Mouse (Mus musculus) macrophage (primary cell): Measurements from ENCODE around the gene B230217C12Rik. TPM values are rescaled to one million over a fixed set of nuclear protein-coding genes. Genes with fewer than 3 reads are reported as not detected.
"Not testable (repeated sequence)": the region's sequence is repeated elsewhere in the genome, so short reads cannot be mapped to it uniquely, and the experiment has no call there.

Experiments
- H3K27ac ChIP-seq: fragments of 350-480 bp; formaldehyde crosslinking; 2 replicates; pipeline ENCODE4 v1.9.0; 2021
- H3K36me3 ChIP-seq: fragments of 350-480 bp; formaldehyde crosslinking; 2 replicates; pipeline ENCODE4 v1.9.0; 2021; ENCODE audit errors: inconsistent target
- H3K4me3 ChIP-seq: fragments of 350-480 bp; formaldehyde crosslinking; 2 replicates; pipeline ENCODE4 v1.9.0; 2021; ENCODE audit errors: inconsistent target
- H3K79me2 ChIP-seq: fragments of 350-480 bp; formaldehyde crosslinking; 2 replicates; pipeline ENCODE4 v1.9.0; 2021; ENCODE audit errors: inconsistent target
- WGBS: methylation state at CpG from one replicate; pipeline ENCODE4 v1.1.7; 2026; ENCODE audit warnings: inconsistent platforms; ENCODE audit not compliant: missing documents; 5-methylcytosine and 5-hydroxymethylcytosine counted together
- polyA plus RNA-seq: library from polyadenylated mRNA; stranded (reverse); fragments of 250-400 nt; gene quantifications from 3 replicates; pipeline ENCODE4 v1.2.4, GENCODE M21; 2018; ENCODE audit warnings: inconsistent platforms

The B230217C12Rik gene
- polyA plus RNA-seq, 1 experiment from 2014 or later, result 0.72 TPM

DNA sequence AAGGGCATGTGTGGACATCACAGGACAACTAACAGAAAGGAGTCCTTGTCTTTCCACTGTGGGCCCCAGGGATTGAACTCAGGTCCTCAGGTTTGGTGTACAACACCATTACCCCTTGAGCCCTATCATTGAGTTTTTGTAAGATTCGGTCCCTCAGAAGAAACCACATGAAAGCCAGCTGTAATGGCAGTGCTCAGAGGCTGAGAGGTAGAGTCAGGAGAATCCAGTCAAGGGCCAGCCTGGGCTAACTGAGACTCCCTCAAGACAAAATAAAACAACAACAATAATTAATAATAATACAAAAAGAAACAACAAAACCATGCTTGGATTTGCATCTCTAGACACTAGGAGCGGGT lies 467 bp upstream of the B230217C12Rik start:
- H3K27ac ChIP-seq, result peak overlapping the region; percentile 71
- H3K79me2 ChIP-seq, result peaks cover 4% of the 10 kb centered on the region; the same call in 1 of the 2 replicates
- peaks cover 13% of the 10 kb centered on the region for H3K36me3 ChIP-seq
- H3K4me3 ChIP-seq, result peak overlapping the region; percentile 45
- 82% methylated on average over 2 of the region's 2 CpGs for WGBS

DNA sequence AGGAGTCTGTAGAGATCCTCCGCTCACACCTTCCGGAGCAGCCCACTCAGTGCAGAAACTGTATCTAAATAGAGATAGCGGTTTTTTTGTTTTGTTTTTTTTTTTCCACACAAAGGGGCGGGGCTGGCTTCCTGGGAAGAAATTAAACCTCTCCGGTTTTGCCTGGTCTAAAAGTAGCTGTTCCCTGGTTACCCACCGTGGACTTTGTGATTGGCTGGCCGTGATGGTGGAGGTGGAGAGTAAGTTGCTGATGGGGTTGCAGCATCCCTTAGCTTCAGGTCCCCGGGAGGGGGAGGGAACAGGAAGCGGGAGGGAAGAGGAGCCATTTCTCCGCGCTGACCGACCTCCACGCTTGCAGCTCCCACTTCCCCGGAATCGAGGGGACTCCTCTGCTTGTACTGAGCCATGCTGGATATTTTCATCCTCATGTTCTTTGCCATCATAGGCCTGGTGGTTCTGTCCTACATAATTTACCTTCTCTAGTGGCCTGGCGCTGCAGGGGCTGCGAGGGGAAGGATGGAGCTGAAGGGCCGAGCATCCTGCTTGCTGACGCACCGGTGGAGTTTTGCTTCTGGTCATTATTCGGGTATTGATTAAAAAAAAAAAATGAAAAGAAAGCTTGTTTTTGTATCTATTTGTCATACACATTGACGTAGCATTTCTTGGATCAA lies 546 bp downstream of the B230217C12Rik start:
- WGBS, result 15% methylated on average over 14 of the region's 22 CpGs
- Histone ChIP-seq H3K4me3 (peak overlapping the region; percentile 45), H3K79me2 (no peaks in the 10 kb centered on the region), H3K36me3 (peaks cover 11% of the 10 kb centered on the region; the same call in 1 of the 2 replicates), H3K27ac (peak overlapping the region; percentile 71)

DNA sequence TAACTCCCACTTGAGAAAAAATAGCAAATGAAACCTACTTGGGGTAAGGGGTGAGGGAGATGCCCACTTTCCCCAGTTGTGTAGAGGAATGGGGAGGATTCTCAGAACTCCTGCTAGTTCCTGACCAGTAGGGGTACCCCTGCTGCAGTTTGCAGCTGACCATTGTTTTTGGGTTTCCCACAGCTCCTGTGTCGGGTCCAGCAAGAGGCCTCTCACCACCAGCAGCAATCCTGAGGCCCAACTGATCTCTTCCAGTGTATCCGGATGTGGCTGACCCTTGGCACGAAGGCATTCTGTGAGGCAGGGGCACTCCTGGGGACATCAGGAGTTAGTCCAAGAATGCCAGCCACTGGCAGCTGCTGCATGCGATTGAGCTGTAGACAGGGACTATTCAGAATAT lies 1.4 kb downstream of the B230217C12Rik start:
- Histone ChIP-seq H3K36me3 (peaks cover 3% of the 10 kb centered on the region; the same call in 1 of the 2 replicates), H3K79me2 (no peaks in the 10 kb centered on the region), H3K27ac (no peak overlapping the region), H3K4me3 (no peak overlapping the region)
- 100% methylated on average over 4 of the region's 4 CpGs for WGBS

DNA sequence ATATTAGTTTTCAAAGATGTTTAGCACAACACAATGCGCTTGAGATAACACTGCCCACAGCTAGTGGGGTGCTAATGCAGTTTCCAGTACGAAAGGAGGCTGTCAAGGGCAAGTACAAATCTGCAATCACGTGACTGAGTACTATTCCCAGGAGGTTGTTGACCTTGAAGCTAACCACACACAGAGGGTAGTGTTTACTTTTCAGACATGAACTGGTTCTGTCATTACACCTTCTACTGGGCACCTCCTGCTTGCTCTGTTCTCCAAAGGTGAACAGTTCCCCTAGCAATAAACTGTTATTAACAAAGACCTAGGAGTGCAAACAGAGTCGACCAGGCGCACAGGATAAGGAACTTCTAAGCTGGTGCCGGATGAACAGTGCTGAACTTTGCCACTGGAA lies 9.8 kb downstream of the B230217C12Rik start:
- Histone ChIP-seq H3K27ac (no peak overlapping the region), H3K79me2 (no peaks in the 10 kb centered on the region), H3K36me3 (no peaks in the 10 kb centered on the region), H3K4me3 (no peak overlapping the region)
- WGBS, result 85% methylated on average over 6 of the region's 6 CpGs

DNA sequence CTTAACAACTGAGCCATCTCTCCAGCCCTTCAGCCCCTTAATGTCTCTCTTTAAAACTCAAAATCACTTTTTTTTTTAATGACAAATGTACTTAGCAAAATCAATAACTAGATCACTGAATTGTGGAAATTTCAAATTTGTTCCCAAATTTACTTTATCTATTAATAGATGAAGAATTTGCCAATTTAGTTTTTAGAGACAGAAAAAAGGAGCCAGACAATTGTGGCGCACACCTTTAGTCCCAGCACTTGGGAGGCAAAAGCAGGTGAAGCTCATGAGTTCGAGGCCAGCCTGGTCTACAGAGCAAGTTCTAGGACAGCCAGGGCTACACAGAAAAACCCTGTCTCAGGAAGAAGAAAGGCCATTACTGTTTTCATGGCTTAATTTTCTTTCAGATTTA lies 11.0 kb downstream of the B230217C12Rik start:
- H3K27ac ChIP-seq, result no peak overlapping the region
- no peaks in the 10 kb centered on the region for H3K79me2 ChIP-seq
- H3K36me3 ChIP-seq, result no peaks in the 10 kb centered on the region
- no peak overlapping the region for H3K4me3 ChIP-seq
- WGBS, result no CpG with 5 or more reads among the region's 2 CpGs

DNA sequence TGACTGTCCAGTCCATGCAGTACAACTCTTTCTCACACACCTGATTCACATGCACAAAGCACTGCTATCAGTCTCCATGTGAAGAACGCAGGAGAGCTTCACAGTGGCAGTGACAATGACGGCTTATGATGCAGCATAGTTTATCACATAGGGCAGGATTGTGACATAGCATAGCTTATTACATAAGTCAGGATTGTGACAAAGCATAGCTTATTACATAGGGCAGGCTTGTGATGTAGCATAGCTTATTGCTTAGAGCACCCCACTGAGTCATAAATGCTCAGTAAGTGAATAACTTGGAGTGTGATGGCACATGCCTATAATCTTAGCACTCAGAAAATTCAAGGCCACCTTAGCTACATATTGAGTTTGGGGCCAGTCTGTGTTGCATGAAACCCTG lies 14.9 kb downstream of the B230217C12Rik start:
- Histone ChIP-seq H3K4me3 (no peak overlapping the region), H3K36me3 (no peaks in the 10 kb centered on the region), H3K27ac (no peak overlapping the region), H3K79me2 (no peaks in the 10 kb centered on the region)
- WGBS, result 74% methylated on average over 2 of the region's 2 CpGs

DNA sequence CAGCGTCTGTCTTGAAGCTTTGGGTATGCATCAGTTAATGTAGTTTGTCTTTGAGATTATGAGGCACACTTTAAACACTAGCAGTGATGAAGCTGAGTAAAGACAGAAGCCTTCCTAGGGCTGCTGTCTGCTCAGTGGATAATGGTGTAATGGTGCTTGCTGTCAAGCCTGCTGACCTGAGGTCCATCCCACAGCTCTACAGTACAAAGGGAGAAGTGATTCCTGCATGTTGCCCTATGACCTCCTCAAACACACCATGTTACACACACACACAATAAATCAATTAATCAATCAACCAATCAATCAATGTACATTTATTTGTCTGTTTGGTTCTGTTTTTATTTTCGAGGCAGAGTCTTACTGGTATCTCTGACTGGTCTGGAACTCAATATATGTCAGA lies 21.6 kb downstream of the B230217C12Rik start:
- Histone ChIP-seq H3K27ac (no peak overlapping the region), H3K79me2 (no peaks in the 10 kb centered on the region), H3K36me3 (no peaks in the 10 kb centered on the region), H3K4me3 (no peak overlapping the region)
- 89% methylated on average over 2 of the region's 2 CpGs for WGBS

DNA sequence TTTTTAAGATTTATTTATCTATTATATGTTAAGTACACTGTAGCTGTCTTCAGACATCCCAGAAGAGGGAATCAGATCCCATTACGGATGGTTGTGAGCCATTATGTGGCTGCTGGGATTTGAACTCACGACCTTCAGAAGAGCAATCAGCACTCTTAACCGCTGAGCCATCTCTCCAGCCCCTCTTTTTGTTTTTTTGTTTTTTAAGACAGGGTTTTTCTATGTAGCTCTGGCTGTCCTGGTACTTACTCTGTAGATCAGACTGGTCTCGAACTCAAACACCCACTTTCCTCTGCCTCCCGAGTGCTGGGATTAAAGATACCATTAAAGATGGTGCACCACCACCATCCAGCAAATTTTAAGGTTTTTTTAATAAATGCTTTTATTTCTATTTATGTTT lies 24.8 kb downstream of the B230217C12Rik start:
- H3K4me3 ChIP-seq, result no peak overlapping the region
- WGBS, result 93% methylated on average over 5 of the region's 5 CpGs
- H3K79me2 ChIP-seq, result no peaks in the 10 kb centered on the region
- no peak overlapping the region for H3K27ac ChIP-seq
- H3K36me3 ChIP-seq, result no peaks in the 10 kb centered on the region

DNA sequence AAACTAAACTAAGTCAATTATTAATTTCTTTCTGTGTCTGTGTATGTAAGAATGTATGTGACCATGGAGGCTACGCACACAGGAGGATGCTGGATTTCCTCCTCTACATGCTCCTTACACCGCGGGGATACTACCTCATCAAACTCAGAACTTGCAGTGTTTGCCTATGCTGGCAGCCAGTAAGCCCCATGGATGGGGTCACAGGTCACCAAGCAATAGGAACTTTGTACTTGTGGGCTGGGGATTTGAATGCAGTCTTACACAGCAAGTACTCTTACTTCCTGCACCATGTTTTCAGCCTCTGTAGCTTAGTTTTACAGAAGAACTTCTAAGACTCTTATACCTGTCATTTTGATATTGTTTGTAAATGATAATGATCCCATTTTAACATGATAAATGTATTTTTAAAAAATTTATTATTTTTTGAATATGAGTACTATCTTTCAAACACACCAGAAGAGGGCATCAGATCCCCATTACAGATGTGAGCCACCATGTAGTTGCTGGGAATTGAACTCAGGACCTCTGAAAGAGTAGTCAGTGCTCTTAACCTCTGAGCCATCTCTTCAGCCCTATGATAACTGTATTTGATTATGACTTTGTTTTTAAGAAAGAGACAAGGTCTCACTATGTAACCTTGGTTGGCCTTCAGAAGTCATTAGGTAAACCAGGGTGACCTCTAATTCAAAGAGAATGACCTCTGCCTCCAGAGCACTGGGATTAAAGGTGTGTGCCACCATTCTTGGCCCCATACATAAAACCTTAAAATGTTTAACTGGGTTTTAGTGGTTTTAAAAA lies 25.7 kb downstream of the B230217C12Rik start:
- Histone ChIP-seq H3K4me3 (no peak overlapping the region), H3K79me2 (no peaks in the 10 kb centered on the region), H3K36me3 (no peaks in the 10 kb centered on the region), H3K27ac (no peak overlapping the region)
- WGBS, result 95% methylated on average over 3 of the region's 3 CpGs

DNA sequence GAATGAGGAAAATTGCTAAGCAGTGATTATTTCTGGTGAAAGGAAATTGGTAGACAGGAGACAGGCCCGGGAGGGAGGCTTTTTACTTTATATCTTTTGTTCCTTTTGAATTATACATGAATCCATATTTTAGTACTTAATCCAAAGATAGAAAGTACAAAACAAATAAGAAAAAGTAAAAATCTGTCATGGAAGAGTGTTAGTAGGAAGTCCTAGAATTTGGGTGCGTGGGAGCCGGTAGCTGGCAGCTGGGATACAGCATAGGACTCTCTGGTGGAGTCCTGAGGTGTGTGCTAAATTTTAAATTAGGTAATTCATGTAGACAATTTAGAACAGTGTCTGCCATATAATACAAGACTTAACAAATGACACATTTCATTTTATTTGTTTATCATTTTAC lies 27.0 kb downstream of the B230217C12Rik start:
- H3K27ac ChIP-seq, result no peak overlapping the region
- H3K4me3 ChIP-seq, result no peak overlapping the region
- no peaks in the 10 kb centered on the region for H3K36me3 ChIP-seq
- H3K79me2 ChIP-seq, result no peaks in the 10 kb centered on the region
- WGBS, result 100% methylated on average over 3 of the region's 3 CpGs

DNA sequence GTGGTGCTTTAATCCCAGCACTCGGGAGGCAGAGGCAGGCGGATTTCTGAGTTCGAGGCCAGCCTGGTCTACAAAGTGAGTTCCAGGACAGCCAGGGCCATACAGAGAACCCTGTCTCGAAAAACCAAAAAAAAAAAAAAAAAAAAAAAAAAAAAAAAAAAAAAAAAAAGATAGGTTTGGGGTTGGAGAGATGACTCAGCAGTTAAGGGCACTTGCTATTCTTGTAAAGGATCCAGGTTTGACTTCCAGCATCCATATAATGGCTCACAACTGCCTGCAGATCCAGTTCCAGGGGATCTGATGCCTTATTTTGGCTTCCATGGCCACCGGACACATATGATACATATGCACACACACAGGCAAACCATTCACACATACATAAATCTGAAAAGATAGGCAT lies 31.8 kb downstream of the B230217C12Rik start:
- 100% methylated on average over 2 of the region's 5 CpGs for WGBS
- H3K36me3 ChIP-seq, H3K27ac ChIP-seq, H3K79me2 ChIP-seq, H3K4me3 ChIP-seq: not testable (repeated sequence)

DNA sequence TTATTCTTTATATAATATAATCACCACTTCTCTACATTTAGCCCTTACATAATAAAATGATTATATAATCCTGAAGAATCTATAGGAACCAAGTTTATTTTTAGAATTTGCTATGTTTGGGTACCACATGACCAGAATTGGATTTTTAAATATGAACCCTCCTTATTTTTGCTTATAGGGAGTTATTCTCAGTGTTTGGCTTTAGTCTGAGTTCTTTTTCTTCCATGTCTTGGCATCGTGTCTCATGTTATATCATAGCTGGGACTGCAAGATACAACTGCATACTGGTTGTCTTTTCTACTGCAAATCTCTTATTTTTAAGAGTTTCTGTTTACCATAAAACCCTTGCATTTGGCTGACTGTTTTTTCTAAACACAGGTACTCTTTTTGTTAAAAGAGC lies 33.8 kb downstream of the B230217C12Rik start:
- 92% methylated on average over 1 of the region's 1 CpGs for WGBS
- Histone ChIP-seq H3K79me2 (no peaks in the 10 kb centered on the region), H3K36me3 (no peaks in the 10 kb centered on the region), H3K4me3 (no peak overlapping the region), H3K27ac (no peak overlapping the region)

DNA sequence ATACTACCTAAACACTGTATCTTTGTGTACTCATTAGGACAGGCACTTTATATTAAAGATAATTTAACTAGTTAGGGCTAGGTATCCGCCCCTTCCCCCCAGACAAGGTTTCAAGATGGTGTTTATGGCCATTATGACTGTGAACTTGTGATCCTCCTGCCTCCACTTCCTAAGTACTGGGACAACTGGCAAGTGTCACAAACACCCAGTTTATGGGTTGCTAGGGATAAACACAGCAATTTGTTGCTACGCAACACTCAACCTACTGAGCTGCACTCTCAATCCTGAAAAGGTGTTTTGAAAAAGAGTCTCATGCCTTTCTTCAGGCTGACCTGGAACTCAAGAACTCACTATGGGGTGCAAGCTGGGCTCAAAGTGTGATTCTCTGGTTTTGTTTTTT lies 36.8 kb downstream of the B230217C12Rik start:
- Histone ChIP-seq H3K36me3 (no peaks in the 10 kb centered on the region), H3K27ac (no peak overlapping the region), H3K4me3 (no peak overlapping the region), H3K79me2 (no peaks in the 10 kb centered on the region)
- 91% methylated on average over 2 of the region's 2 CpGs for WGBS

DNA sequence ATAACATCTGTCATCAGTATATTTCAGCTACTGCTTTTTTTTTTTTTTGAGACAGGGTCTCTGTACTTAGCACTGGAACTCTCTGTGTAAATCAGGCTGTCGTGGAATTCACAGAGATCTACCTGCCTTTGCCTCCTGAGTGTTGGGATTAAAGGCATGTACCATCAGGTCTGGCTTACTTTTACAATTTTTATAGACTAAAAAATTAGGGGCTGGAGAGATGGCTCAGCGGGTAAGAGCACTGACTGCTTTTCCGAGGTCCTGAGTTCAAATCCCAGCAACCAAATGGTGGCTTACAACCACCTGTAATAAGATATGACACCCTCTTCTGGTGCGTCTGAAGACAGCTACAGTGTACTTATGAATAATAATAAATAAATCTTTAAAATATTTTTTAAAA lies 39.8 kb downstream of the B230217C12Rik start:
- WGBS, result 94% methylated on average over 4 of the region's 4 CpGs
- Histone ChIP-seq H3K36me3 (no peaks in the 10 kb centered on the region), H3K79me2 (no peaks in the 10 kb centered on the region), H3K27ac (no peak overlapping the region), H3K4me3 (no peak overlapping the region)

DNA sequence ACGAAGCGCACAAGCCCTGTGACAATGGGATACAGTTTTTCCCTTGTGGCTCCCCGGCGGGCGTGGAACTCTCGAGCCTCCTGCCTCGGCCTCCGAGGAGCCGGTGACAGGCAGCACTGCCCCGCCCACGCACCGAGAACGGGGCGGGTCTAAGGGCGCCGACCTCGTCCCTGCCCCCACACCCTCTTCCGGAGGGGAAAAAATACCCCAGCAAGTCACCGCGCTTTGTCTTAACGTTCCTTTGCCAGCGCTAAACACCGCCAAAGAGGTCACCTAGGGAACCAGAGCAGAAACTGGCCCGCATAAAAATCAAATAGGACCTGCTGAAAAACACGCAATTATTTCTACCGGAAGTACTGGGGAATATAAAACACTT lies 43.0 kb downstream of the B230217C12Rik start:
- Histone ChIP-seq H3K4me3 (peak overlapping the region; percentile 74), H3K79me2 (no peaks in the 10 kb centered on the region), H3K36me3 (no peaks in the 10 kb centered on the region), H3K27ac (peak overlapping the region; percentile 92)
- 6% methylated on average over 26 of the region's 26 CpGs for WGBS
